Mouse (Mus musculus) thymus, adult 2 months (tissue): ENCODE measurements around the gene Kif11.

Experiments used
- CTCF ChIP-seq: fragments of 200-500 bp; IDR thresholded peaks from 2 replicates; pipeline ENCODE4 v1.5.1; 2012; ENCODE audit warnings: mild to moderate bottlenecking, control low read depth, low read length, moderate library complexity, borderline replicate concordance; ENCODE audit not compliant: control insufficient read depth, poor library complexity, insufficient read depth; ENCODE audit errors: extremely low read depth
- POLR2A ChIP-seq: fragments of 200-500 bp; IDR thresholded peaks from 2 replicates; pipeline ENCODE4 v1.6.1; 2012; ENCODE audit warnings: mild to moderate bottlenecking, low read length, control low read depth, moderate library complexity; ENCODE audit not compliant: control insufficient read depth, poor library complexity, insufficient read depth; ENCODE audit errors: extremely low read depth

DNA sequence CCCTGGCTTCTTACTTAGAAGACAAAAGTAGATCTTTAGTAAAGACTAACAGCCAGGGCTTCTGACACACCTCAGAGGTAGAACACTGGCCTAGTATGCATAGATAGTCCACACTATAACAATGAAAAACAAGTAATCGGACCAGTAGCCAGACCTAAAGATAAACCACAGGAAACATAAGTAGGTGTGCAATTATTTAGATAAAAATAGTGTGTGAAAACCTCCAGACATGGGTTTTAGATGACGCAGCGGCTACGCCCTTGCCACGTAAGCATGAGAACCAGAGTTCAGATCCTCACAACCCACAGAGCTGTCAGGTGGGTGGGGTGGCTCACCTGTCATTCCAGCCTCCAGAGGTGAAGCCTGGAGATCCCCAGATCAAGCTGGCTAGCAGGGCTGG is 42.8 kb upstream of the Kif11 start:
- TF ChIP-seq POLR2A (no peak), CTCF (no peak)
